Mouse (Mus musculus) B cell, adult 2 months (primary cell): ENCODE measurements around the gene Noa1.

ENCODE experiments used
- DNase-seq, 2 experiments: peaks; one replicate each; pipeline ENCODE4 v3.0.0; 2022

Noa1 gene

DNA sequence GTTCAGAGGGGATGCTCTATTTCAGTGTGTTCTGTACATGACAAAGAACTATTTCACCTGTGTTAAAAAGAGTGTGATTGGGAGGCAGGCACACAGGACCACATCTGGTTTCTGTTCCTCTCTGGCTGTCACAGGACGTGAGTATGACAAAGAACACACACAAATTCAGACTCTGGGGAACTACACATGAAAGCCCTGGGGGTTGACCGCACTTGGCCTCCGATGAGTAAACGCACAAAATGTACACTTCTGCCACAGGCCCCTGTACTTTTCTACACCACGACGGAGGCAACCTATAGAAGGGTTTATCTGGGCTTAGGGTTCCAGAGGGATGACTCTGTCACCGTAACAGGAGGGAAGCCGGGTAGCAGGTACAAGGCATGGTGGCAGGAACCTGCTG is 20.2 kb downstream of the Noa1 start:
- DNase-seq = peak; percentile 80 to 86

DNA sequence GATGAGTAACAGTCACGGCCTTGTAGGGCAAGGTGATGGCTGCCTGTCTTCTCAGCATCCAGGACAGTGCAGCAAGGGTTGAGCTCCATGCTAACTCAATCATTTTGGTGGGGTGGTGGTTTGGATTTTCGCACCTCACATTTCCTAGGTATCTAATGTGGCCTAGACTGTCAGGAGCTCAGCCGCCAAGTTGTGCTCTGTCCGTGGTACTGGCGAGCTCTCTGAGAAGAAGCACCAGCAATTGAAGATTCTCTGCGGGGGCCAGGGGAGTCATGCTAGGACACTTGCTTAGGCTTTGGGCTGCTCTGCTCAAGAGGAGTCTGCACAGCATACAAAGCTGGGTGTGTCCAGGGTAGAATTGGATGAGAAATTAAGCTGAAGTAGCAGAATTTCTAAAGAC is 22.0 kb downstream of the Noa1 start:
- peak in 1 of 2 experiments; percentile 28 for DNase-seq

DNA sequence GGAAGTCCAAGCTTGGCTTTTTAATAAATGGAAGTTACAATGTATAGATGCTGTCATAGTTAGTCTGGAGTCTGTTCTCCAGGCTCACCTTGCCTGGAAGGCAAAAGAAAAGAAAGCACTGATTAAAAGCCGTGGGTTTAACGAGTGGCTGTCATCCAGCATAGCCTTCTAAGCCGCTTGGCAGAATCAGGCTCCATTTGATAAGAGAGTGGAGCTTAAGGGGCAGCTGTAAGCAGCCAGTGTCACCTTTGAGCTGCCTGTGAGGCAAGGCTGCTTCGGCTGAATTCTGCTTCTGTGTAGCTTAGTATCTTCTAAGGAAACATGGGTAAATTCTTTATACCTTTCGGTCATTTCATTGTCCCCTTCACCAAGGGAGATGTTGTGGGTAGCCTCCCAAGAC is 23.0 kb downstream of the Noa1 start:
- DNase-seq = no peak

DNA sequence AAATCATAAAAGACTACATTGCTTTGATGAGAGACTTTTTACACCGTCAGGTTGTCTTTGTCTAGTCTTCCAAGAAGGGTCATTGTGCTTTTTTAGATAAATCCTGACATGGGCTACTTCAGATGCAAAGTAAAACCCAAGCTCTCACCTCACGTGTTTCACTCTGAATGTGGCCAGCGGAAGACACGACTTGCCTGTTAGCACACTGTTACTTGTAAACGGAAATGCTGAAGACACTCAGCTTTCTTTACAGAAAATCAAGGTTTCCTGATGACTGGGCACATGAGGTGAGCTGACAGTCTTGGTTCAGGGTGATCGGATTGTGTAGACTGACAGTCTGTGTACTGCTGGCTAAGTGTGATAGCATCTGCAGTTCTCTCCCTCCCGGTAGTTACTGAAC is 24.2 kb downstream of the Noa1 start:
- no peak for DNase-seq

DNA sequence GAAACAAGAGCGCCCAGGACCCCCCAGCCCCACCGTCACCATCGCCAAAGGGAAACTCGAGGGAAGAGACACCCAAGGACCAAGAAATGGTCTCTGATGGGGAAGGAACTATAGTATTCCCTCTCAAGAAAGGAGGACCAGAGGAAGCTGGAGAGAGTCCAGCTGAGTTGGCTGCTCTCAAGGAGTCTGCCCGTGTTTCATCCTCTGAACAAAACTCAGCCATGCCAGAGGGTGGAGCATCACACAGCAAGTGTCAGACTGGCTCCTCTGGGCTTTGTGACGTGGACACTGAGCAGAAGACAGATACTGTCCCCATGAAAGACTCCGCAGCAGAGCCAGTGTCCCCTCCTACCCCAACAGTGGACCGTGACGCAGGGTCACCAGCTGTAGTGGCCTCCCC is 27.6 kb downstream of the Noa1 start:
- no peak for DNase-seq

DNA sequence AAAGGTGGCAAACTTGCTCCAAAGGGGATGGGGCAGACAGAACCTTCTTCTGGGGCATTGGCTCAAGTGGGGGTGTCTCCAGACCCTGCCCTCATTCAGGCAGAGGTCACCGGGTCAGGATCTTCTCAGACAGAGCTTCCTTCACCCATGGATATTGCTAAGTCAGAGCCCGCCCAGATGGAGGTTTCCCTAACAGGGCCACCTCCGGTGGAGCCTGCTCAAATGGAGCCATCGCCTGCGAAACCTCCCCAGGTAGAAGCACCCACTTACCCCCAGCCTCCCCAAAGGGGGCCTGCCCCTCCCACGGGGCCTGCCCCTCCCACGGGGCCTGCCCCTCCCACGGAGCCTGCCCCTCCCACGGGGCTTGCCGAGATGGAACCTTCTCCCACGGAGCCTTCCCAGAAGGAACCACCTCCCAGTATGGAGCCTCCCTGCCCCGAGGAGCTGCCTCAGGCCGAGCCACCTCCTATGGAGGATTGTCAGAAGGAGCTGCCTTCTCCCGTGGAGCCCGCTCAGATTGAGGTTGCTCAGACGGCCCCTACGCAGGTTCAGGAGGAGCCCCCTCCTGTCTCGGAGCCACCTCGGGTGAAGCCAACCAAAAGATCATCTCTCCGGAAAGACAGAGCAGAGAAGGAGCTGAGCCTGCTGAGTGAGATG is 28.2 kb downstream of the Noa1 start:
- no peak for DNase-seq

DNA sequence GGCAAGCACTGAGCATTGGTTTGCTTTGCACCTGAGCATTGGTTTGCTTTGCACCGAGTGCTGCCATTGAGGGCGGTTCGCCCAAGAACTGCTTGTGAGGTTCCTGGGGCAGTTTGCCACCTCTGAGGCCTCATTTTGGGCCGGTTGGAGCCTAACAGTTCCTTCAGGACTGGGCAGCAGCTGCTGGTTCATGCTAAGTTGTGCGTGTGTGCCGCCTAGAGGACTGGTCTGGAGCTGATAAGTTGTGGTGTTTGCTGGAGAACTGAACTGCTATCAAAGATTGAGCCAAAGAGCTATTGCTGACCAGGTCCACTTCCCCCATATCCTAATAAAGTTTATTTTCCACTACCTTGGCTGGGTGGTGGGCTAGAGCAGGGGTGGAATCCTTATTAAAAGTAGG is 32.7 kb downstream of the Noa1 start:
- no peak for DNase-seq

DNA sequence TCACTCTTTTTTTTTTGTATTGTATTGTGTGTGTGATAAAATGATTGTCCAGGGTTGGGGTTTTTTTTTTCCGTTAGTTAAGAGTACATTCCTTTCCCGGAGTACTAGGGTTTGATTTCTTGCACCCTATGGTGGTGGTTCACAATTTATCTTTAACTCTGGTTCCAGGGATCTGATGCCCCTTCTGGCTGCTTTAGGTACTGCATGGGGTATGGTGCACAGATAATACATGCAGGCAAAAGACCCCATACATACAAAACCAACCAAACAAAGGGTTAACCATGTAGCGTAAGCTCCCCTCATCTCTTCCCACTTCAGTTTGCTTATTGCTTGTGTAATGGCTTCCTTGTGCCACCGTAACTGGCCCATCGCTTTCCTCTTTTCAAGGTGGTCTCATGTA is 33.9 kb downstream of the Noa1 start:
- peak; percentile 79 to 80 for DNase-seq

DNA sequence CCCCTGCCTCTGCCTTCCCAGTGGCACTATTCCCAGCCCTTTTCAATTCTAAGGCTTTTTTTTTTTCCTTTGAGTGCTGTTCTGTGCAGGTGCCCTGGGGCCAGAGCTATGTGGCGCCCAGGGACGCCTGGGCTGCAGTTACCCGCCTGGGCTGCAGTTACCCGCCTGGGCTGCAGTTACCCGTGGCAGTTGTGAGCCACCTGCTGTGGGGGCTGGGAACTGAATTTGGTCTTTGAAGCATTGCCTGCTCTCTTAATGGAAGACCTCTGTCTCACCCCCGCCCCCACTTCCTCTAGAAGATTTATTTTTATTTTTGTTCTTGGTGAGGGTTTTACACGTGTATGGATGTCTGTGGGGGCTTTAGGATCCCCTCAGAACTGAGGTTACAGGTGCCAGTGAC is 36.7 kb downstream of the Noa1 start:
- DNase-seq = peak; percentile 68 to 71

DNA sequence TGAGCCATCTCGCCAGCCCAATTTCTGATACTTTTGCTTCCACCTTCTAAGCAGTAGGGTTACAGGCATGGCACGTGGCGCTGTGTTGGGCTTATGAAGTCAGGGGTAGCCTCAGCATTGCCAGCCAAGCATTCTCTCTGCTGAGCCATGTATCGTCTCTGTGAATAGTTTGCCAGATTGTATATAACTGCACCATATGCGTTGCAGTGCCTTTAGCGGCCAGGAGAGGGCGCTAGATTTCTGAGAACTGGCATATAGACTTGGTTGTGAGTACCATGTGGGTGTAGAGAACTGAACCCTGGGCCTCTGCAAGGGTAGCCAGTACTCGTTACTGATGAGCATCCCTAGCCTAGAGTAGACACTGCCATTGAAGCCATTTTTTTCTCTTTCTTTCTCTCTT is 40.5 kb downstream of the Noa1 start:
- peak; percentile 70 to 73 for DNase-seq

DNA sequence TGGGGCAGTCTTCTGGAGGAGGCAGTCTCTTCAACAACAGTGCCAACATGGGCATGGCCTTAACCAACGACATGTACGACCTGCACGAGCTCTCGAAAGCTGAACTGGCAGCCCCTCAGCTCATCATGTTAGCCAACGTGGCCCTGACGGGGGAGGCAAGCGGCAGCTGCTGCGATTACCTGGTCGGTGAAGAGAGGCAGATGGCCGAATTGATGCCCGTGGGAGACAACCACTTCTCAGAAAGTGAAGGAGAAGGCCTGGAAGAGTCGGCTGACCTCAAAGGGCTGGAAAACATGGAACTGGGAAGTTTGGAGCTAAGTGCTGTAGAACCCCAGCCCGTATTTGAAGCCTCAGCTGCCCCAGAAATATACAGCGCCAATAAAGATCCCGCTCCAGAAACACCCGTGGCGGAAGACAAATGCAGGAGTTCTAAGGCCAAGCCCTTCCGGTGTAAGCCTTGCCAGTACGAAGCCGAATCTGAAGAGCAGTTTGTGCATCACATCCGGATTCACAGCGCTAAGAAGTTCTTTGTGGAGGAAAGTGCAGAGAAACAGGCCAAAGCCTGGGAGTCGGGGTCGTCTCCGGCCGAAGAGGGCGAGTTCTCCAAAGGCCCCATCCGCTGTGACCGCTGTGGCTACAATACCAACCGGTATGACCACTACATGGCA is 41.8 kb downstream of the Noa1 start:
- no peak for DNase-seq

DNA sequence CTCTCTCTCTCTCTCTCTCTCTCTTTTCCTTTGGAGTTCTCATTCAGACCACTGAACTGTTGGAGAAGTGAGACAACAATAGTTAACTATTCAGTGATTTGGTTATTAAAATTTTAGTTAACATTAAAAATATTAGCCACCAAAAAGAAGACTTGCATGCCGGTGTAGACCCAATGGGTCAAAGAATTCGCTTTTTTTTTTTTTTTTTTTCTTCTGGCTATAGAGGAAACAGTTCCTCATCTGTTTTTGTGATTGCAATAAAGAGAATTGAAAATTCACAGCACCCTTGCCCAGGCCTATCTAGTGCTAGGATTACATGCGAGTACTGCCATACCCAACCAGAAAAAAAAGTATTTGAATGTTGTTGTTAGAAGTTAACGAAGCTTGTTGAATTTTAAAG is 42.4 kb downstream of the Noa1 start:
- DNase-seq = no peak

DNA sequence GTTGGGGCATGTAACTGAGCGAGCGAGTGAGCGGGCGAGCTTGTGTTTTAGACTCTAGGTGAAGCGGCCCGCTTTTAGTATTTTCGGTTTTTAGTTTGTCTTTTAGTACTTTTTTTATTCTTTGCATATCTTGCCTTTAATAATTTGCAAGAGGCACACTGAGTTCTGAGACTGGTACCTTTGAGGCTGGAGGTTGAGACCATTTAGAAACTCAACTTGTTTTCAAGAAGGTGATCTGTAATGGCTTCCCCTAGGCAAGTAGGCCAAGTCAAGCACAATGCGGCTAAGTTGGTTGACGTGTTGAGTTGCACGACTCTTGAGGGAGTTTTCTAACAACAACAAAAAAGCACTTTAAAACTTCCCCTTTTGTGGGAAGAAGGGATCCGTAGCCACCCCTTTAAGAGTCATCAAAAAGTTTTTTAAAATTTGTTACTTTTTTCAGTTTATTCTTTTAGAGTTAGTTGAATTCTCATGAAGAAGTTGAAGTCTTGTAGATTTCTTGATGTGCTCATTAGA is 42.9 kb downstream of the Noa1 start:
- peak; percentile 52 to 61 for DNase-seq

DNA sequence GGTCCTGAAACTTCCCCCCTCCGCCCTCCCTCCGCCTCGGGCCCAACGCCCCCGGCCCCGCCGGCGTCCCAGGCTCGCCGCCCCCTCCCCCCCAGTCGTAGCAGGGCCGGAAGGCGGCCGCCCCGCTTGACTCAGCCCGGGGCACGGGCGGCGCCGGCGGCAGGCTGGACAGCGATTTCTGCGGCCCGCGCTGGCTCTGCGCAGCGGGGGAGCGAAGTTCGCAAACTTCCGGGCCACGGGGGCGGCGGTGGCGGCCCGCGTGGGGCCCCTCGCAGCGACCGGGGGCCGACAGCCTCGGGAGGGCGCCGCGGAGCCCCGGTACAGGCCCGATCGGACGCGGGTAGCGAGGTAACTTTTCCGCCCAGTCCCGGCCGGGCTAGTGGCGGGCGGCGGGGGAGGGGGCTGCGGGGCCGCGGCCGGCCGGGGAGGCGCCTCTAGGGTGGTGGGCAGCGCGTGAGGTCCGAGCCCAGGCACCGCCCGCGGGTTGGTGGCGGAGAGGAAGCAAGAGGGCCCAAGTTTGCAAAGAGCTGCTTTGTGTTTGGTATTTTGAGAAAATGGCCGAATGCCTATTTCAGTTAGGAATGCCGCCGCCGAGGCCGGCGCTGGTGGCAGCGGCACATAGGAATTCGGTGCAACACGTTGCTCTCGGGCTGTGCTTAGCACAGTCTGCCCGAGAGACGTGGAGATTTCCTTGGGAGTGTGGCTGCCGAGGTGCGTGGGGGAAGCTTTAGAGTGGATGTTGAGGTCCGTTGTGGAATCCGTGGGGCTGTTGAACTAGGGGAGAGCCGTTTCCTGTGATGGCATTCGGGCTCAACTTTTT is 43.6 kb downstream of the Noa1 start:
- peak; percentile 57 to 67 for DNase-seq

DNA sequence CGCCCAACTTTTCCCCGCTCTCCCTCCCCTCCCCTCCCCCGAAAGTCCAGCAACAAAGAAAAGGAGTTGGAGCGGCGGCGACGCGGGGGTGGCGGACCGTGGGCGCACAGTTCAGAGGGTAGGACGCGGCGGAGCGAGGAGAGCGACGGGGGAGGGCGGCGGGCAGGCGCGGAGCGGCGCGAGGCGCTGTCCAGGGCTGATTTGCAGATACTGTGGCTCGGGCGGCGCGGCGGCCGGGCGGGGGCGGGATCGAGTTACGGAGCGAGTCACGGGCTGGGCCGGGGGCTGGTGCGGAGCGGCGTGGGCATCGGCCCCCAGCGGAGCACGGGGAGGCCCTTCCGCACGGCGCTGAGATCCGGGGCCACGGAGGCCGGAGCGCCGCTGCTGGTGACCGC is 44.2 kb downstream of the Noa1 start:
- peak; percentile 75 to 77 for DNase-seq

DNA sequence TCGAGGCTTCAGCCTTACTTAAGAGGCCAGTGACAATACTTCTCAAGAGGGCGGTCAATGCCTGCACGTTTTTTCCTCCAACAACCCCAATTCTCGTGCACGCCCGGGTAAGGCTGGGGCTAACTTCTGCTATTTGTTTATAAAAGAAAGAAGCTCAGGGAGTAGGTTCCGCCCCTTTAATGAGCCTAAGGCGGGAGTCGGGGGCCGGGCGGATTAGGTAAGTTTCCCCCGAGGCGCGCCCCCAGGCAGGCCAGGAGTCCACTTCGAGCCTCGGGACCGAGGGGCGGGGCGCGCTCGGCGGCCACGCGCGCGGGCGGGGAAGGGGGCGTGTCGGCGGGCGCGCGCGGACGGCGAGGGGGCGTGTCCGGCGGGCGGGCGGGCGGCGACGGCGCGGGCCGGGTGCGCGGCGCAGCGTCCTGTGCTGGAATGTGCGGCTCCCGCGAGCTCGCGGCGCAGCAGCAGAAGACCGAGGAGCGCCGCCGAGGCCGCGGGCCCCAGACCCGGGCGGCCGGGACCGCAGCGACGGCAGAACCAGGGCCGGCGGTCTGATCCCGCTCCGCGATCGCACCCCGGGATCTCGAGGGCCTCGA is 44.7 kb downstream of the Noa1 start, which contains the start of gene Rest:
Gene Rest, plus strand, starts transcription at position 411 of the 590 bp plus-strand sequence.
- peak; percentile 80 to 84 for DNase-seq

DNA sequence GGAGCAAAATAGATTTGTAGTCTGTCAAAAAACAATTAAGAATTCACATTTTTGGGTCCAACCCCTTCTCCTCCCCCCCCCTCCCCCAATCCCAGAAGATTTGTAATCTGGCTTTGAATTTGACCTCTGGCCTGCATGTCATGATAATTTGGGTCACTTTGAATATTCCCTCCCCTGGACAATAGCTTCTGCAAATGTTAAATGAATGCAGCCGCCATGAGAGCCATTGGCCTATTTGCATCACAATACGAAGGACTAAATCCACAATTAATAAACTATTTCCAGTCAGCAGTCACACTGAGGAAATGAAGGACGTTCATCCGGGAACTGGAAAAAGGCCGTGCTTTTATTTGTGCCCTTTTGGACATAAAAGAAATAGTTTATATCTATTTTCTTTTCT is 47.8 kb downstream of the Noa1 start:
- DNase-seq = no peak

DNA sequence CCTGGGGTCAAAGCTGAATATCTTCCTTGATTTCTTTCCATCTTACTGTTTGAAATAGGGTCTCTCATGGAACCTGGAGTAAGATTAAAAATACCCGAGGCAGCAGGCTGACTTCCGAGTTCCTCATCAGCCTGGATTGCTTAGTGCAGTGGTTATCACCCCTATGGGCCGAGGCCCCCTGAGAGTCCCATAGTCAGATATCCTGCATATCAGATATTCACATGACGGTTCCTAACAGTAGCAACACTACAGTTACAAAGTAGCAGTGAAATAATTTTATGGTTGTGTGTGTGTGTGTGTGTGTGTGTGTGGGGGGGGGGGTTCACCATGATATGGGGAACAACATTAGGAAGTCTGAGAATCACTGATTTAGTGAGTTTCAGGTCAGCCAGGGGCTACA is 48.7 kb downstream of the Noa1 start:
- no peak for DNase-seq

DNA sequence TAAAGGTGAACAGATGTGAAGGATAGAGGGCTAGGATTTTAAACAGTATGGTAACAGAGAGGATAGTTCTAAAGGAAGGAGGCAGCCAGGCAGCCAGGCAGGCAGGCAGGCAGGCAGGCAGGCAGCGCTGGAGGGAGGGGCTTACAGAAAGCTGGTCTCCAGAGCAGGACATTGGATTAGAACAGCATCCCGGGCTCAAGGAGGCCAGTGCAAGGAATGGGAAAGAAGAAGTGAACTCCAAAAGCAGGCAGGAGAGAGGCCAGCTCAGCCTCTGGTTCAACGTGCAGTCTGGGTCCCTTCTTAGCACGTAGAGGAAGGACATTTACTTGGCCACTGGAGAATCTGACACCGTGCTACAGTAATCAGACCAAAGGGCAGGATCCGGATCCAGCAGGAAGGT is 49.7 kb downstream of the Noa1 start:
- no peak for DNase-seq

DNA sequence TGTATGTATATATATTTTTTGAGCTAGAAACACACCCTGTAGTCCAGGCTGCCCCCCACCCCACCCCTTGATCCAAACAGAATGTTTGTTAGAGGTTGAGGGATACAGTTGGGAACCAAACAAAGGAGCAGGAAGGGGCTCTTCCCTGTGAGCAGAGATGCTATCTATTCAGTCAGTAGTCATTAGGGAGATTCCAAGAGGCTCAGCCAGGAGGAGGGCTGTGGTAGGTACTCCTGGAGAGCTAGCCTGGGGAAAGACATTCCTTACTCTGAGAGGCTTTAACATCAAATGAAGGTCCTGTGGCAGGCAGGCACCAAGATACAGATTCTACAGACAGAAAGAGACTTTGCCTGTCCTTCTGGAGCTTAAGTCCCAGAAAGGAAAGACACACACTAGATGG is 50.6 kb downstream of the Noa1 start:
- DNase-seq = no peak

DNA sequence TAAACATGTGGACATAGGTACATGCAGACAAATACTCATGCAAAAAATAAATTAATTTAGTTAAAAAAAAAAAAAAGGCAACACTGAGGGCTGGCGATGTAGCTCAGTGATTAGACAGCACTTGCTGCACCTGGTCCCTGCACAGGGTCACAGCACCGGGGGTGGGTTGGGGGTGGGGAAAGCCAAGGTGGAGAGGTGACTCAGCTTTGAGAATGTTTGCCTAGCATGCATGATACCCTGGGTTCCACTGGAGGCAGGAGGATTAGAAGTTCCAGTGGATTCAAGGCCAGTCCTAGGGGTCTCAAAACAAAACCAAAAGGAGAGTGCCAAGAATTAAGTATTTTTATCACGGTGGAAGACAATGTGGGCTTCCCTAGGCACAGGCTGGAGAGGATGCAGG is 52.3 kb downstream of the Noa1 start:
- DNase-seq = no peak

DNA sequence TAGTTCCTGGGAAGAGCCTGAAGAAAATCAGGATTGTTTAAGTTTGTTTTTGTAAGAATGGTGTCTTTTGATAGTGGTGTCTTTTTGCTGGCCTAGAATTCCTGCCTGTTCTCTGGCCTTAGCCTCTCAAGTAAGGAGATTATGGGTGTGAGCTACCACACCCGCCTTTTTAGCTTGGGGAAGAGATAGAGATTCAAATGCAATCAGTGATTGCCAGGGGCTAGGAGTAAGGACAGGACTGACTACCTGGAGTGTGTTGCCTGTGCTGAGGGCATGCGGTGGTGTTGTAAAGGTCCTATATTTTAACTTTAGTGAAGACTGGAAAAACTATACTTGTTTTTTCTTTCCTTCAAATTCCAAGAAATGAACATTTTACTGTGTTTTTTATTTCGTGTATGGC is 55.5 kb downstream of the Noa1 start:
- DNase-seq = no peak

DNA sequence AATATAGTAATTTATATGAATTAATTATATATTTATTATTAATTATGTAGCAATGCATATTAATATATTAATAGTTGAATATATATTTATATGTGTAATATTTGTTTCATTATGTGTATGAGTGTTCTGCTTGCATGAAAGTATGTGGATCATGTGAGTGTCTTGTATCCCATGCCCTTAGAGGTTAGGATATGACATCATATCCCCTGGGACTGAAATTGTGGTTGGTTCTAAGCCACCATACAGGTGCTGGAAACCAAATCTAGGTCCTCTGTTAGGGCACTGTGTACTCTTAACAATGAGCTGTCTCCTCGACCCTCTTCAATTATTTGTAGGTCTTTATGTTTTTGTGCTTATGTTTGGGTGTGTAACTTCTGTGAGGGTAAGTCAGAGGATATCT is 56.7 kb downstream of the Noa1 start:
- peak; percentile 46 to 53 for DNase-seq
